Mouse (Mus musculus): ENCODE measurements at regions not wholly inside any gene's neighbourhood (a gene's known extent, or its start where the extent isn't known, plus 50 kb on each side); places are given as distances from the start of the nearest gene placed in this dataset.

DNA sequence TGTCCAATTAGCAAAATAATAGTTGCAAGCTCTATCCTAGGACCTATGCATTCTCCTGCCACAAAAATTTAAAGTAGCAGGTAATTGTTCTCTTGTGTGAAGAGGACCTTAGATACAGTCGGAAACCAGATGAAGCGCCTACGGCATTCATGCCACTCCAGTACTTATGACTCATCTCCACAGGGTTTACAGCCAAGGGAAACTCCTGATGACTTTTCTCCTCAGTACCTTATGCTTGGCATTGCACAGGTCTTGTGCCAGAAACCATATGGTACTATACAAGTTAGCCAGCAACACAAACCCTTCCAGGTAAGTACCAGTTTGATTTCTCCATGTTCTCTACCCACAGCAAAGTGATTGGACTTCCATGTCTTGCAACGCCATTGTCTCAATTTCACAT, 606.3 kb upstream of the Dmac1 start:
- DNase-seq (ENCODE audit: low read depth, low spot score): no peak

DNA sequence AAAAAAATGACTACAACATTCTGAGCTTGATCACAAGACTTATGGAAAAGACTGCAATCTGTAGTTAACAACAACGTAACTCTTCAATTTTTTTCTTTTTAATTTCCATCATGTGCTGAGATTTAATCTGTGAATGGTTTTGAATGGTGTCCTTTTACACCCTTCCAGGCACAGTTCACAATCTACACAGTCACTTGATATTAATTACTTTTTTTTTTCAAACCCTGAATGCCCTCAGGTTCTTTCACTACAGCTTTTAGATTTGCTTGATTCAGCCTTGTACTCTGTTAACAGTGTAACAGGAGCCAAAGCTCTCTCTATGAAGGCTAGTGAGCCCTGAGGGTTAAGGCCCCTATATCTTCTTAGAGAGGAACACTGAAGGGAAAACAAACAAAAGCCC, 591.7 kb upstream of the Dmac1 start:
- DNase-seq (ENCODE audit: low read depth, low spot score): no peak

DNA sequence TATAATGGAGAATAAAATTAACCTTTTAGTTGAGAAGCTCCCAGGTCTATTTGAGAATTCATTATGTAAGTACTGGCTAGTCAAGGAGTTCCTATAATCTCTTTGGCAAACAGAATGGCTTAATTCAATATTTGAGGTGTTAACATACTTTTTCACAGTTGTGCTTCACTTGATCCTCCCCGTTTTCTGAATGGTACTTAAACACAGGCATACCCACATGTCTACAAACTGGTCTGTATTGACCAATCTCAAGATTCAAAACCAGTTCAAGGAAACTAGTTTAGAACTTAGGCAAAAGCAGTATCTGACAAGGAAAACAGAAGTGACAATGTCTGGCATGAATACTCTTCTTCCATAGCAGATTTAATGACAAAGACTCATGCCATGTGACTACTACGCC, 583.0 kb upstream of the Dmac1 start:
- no peak for DNase-seq (ENCODE audit: low read depth, low spot score)

DNA sequence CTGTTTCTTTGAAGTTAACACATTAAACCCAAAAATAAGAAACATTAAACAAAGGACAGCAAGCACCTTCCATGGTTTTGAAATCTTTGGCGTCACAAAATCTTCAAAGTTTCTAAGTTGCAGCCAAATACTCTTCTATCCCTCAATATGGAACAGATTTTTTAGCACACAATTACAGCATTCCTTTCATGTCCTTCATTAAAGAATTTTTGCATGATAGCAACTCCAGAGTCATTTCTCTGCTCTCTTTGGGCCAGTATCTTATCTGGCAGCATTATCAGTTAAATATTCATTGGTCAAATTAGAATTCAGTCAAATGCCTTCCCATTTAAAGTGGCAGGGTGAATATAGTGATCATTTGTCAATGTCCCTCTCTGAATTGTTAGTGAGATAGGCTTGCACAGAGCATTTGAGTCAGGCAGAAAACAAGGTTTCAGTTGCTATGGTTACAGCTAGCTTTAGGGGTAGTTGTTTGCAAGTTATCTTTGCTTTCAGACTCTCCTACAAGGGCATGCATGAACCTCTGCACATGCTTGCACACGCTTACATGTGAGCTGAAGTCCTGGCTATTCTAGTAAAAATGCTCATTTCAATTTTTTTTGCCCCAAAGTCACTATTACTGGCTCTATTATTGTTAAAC, 579.8 kb upstream of the Dmac1 start:
- no peak for DNase-seq (ENCODE audit: low read depth, low spot score)

DNA sequence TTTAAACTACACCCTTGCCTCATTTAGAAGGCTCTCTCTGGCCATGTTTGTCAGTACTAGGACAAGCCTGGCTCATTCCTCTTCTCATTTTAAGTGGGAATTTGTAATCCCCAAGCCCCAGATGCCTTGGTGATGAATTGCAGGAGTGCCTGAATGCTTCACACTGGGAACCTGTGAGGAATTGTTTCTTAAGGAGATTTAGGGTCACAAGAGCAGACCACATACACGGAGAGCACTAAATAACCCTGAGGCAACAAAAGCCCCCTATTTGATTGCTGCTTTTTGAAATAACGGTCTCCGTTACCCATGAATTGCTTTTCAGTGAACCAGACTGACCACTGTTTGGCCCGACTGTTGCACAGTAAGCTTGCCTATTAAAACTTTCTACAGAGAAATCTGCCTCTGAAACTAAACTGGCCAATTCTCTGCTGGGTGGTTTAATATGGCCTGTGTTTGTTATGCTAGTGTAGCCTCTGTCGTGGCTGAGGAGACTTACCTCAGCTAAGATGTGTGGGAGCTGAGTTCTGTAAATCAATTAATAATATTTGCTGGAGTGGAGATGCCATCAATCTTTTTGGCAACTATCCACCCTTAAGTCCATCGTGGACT, 577.7 kb upstream of the Dmac1 start:
- DNase-seq (ENCODE audit: low read depth, low spot score): no peak

DNA sequence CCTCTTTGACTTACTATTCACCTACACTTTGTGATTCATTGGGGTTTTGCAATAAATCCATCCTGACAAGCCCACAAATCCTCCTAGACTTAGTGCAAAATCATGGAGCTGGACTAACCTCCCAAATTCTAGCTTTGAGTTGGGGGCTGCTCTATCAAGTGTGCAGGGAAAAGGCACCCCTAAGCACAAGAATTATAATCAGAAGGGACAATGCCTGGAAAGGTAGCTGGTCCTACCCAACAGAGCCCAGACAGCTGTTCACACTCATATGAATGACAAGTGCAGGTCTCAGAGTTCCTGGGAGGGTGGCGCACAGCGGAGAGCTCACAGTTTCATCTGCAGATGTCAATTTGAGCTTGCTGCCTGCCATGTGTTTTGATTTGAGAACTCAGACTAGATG, 572.2 kb upstream of the Dmac1 start:
- no peak for DNase-seq (ENCODE audit: low read depth, low spot score)

DNA sequence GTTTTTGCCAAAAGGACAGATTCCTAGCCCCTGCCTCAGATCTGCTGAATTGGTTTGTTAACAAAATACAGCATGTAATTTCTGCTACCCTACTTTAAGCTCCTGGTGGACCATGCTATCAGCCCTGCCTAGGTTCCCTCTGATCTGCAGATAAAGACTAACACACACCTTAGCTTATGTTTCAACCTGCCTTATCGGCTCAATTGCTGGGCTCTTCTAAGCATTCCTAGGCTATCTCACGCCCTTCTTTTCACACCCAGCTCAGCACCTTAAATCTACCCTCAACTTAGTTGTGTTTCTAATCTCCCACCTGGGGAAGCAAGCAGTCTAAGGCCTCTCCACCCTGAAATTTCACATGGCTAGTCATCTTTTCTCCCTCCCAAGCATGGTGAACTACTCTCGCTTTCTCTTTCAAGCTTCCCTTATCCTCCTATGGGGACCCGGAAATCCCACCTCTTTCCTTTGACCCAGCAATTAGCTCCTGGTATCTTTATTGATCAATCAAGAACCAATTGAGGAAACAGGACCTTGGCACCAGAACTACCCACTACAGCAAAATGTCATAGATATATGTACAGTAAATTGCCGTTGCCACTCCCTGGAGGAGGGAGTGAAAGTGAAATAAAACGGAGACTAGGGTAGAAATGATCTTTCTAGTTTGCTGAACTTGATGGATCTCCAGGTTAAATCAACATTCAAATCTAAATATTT, 569.7 kb upstream of the Dmac1 start:
- DNase-seq (ENCODE audit: low read depth, low spot score): no peak

DNA sequence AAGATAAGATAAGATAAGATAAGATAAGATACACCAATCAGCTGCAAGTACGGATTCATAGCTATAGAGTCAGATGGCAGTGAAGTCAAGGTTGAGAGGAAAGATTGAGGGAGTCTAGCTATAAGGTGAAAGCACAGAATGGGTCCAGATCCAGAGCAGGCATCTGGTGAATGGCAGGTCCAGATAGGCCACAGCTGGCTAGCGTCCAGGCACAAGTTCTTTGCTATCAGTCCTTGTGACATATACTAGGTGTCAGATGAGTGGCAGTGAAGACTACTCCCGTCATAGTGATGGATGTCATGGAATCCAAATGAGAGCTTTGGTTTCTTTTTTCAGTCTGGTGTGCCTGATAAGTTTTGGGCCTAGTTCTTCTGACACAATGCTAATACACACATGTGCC, 566.9 kb upstream of the Dmac1 start:
- no peak for DNase-seq (ENCODE audit: low read depth, low spot score)

DNA sequence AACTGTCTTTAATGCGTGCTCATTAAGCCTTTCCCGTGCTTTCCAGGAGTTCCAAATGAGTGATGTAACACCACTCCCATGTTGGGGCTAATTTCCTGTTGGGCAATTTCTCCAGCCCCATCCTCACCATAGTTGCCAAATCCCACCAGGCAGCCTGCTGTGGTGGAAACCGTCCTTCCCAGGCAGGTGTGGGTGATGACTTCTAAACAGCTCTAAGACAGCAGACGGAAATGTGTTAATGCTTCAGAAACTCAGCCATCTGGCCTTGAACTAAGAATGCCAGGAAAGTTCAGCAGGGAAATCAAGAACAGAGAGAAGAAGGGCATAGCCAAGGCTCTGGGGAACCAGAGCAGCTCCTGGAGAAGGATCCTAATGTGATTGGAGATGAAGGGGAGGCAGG, 560.5 kb upstream of the Dmac1 start:
- DNase-seq (ENCODE audit: low read depth, low spot score): no peak

DNA sequence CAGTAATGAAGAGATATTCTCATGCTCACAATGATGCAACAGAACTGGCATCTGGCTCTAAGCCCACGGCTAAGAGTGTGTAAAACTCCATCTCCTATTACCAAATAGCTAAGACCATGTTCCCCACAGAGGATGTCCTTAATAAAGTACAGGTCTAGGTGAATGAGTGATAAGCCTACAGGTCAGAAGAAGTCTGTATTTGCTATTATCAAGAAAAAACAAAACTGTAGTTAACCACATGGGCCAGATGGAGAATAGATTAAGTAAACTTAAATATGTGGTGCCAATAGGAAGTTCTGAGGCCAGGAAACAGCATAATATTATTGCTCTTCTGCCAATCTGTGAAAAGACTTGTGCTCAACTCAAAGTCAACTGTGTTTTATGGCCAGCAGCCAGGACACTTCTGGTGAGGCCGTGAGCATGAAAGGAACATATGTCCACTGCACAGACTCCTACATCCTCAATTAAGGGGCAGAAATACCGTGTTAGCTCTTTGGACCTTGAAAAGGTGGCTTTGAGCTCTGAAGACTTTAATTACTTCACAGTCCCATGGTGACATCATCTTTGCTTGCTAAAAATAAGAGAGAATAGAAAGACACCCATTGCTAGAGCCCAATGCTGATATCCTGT, 549.1 kb upstream of the Dmac1 start:
- DNase-seq (ENCODE audit: low read depth, low spot score): no peak

DNA sequence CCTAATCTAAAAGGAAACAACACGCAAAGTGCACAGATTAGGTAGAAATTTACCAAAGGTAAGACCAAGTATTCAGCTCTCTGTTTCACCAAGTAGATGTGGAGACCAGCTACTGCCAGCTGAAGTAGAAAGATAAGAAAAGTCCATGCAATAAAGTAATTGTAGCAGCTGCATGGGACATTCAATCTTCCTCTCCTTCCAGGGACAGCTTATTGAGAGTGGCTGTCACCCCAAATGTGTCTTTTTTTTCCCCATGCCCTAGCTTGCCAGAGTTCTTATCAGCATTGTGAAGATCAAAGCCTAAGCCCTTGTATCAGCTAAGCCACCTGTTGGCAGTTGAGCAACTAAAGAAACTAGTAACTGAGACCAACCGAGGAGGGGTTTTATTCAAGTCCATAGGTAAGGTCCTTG, 541.1 kb upstream of the Dmac1 start:
- no peak for DNase-seq (ENCODE audit: low read depth, low spot score)

DNA sequence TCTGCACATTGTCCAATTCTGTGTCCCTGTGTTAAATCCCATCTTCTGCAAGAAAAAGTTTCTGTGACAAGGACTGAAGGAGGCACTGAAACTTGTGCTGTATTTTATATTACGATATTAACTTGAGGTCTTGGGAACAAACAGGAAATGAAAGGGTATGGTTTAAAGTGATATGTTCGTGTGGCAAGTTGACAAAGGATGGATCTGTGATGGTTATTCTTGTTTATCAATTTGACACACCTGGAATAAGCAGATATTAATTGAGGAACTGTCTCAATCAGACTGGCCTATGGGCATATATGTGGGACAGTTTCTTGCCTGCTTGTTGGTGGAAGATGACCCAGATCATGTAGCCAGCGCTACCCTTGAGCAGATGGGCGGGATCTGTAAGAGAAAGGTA, 537.9 kb upstream of the Dmac1 start:
- DNase-seq (ENCODE audit: low read depth, low spot score): no peak

DNA sequence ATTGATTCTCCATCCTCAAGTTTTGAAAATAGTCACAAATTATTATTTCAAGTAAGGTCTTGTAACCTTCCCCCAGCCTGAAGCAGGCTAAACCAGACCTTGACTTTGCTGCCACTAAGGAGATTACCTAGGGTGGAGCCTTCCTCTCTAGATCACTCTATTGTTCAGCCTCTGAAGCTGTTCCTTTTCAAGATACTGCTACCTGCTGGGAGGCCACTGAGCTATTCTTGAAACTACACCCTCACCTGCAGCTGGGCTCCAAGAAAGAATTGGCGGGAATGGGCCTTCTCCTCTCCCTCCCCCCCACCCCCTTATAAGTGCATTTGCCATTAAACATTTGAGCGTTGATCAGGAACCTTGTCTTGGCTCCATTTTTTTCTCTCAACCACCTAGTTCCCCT, 534.2 kb upstream of the Dmac1 start:
- no peak for DNase-seq (ENCODE audit: low read depth, low spot score)

DNA sequence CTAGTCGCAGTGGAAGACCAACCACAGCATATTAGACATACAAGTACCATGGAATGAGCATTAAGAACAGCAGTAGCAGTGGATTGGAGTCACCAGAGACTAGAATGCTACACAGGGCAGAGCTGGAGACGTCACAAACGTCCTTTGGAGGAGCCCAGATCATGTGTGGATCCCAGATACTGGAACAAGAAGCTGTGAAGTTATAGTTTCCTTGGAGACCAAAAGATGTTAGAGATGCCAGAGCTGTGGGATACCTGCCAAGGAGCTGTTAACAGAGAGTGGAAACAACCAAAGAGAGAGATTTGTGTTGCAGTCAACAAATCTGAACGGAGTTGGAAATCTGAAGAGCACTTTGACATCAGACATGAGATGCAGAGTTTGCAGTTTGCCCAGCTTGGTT, 523.8 kb upstream of the Dmac1 start:
- no peak for DNase-seq (ENCODE audit: low read depth, low spot score)

DNA sequence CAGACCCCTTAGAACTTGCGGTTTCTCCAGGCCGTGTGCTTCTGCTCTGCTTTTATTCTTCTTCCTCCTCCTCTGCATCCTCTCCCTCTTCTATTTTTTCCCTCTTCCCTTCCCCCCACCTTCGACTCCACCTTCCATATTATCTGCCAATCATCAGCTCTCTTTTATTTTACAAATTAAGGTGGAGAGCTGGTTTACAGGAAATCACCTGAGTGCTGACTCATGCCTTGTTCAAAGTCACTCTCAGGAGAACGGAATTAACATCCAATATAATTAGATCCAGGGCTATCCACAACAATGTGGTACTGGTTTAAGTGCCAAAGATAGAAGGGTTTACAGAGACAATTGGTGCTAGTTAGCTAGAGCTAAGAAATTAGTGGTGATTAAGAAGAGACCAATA, 523.1 kb upstream of the Dmac1 start:
- no peak for DNase-seq (ENCODE audit: low read depth, low spot score)

DNA sequence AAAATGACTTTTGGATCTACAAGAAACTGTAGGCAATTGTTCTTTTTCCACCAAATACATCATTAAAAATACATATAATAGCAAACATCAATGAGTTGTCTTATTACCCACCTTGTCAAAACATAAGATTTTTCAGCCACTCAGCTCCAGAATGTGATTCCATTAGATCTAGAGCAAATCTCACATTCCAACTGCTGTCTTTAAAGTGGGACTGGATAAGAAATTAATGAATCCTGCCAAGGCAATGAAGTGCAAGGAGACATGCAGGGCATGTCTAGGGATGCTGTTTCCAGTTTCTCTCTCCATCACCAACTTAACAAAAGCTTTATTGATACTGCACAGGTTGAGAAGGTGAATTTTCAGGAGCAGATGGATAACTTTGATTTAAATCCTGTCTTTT, 513.7 kb upstream of the Dmac1 start:
- DNase-seq (ENCODE audit: low read depth, low spot score): no peak

DNA sequence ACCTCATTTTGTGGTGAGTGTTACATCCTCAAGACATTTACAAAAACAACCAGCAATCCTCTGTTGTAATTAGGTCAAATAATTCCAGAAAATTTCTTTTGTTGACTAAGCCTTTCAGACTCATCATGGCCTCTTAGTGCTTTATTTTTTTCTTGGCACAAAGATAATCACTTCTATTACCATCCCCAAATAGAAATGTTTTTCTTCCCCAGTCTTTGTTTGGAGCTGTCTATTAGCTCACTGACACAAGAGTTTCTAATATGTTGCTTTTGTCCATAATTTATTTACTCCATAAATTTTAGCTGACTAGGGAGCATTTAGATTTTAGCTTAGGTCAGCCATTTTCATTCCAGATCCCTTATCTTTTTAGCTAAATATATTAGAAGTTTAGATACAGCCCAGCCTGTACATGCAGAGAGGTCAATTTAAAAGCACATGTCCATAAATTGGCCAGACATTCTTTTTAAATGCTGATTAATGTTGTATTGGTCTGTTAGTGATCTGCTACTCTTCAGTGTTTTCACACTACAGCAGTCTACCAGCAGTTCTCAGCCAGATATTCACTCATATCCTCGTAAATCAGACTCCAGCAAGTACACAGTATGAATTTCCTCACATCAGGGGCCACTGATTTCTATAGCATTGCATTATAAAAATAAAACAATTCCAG, 513.0 kb upstream of the Dmac1 start:
- DNase-seq (ENCODE audit: low read depth, low spot score): no peak

DNA sequence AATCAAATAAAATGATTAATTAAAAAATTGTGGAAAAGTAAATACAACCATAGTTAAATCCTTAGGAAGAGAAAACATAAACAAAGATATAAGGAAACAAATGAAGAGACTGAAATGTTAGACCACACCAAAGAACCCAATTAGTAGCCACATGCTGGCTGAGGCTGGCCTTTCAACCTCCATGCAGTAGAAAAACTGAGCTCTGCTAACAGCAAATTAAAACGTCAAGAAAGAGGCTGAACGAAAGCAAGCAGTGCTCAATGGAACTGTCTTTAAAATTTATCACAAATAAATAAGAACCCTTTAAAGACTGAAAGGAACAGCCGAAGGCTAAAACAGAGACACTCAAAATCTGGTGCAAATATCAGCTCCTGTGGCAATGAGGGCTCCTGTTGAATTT, 509.3 kb upstream of the Dmac1 start:
- DNase-seq (ENCODE audit: low read depth, low spot score): no peak

DNA sequence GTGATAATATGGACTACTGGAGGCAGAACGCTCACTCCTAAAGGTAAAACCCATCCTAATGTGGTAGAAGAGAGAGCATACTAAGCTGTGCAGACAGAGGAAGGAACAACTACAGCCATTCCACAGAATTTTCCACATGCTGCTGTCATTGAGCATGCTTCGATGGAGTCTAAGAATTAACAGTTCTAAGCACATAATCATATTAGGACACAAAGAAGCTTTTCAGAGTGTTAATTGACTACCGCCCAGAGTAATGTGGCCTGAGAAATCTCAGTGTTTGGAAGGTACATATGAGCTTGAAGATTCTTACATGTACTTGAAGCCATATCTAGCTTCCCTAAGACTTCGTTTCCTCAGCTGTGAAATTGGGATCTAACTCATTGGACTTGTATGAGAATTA, 508.3 kb upstream of the Dmac1 start:
- DNase-seq (ENCODE audit: low read depth, low spot score): no peak

DNA sequence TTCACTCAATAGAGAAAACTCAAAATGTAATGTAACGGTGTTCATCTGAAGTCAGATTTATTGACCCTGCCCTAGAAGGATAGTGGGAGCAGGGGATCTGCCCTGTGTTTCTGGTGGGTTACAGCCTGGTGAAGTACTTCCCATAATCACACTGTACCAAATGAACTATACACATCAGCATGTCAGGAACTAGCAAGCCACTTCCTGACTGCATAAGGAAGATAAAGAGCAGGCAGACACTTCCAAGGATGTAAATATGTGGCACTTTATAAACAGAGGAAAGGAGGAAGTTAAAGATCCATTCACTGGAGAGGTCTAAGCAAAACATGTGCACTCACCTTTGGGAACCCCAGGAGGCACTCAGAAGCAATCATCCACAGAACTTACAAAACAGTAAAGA, 501.4 kb upstream of the Dmac1 start:
- no peak for DNase-seq (ENCODE audit: low read depth, low spot score)

DNA sequence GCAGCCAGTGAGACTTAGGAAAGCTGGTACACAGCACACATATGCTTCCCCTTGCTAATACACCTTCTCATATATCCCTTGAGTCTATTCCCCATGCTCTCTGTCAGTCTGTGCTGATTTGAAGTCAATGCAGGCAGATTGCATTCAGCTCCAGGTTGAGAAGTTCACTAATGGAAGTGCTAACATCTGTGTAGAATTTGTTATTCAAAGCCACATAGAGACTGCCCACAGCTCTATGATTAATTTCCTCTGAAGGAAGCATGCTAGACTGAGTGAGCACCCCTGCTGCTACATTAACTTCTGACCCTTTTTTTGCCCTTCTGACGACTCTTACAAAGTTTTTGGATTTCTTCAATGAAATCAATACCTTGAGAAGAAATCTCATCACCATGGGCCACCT, 486.0 kb upstream of the Dmac1 start:
- no peak for DNase-seq (ENCODE audit: low read depth, low spot score)

DNA sequence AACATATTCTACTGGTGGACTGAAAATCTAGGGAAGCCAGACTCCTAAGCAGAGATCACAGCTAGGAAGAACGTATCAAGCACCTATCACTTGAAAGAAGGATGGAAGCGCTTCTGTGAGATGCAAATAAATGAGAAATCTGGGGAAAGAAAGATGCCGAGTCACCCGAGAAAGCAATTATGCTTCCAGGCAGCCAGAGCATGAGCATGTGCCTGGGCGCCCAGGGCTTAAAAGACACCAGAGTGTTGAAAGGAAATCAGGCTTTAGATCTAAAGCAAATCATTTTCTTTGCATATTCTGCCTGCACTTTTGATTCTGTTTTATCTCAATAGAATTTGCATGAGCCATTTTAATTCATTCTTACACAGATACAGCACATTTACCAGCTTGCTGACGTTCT, 466.5 kb upstream of the Dmac1 start:
- no peak for DNase-seq (ENCODE audit: low read depth, low spot score)

All from skeletal muscle tissue, adult 2 months (tissue).